Mouse (Mus musculus) heart, postnatal 10 days (tissue): ENCODE data around the gene Chchd4. TPM values are rescaled to one million over a fixed set of nuclear protein-coding genes. Genes with fewer than 3 reads are reported as not detected.

ENCODE experiments used
- DNase-seq, 2 experiments: peaks; one replicate each; pipeline ENCODE4 v3.0.0; 2021
- intact Hi-C: fragments of 180-260 bp; cut with DNase I; formaldehyde crosslinking; loops from one replicate; pipeline ENCODE4 v1.15.1; 2025
- total RNA-seq, 2 experiments: library from RNA; stranded (reverse); gene quantifications; 2 replicates each; pipeline ENCODE4 v1.2.3; 2021

Gene Chchd4
- total RNA-seq, result 10 to 100 TPM; 16.9 to 17.4 TPM

DNA sequence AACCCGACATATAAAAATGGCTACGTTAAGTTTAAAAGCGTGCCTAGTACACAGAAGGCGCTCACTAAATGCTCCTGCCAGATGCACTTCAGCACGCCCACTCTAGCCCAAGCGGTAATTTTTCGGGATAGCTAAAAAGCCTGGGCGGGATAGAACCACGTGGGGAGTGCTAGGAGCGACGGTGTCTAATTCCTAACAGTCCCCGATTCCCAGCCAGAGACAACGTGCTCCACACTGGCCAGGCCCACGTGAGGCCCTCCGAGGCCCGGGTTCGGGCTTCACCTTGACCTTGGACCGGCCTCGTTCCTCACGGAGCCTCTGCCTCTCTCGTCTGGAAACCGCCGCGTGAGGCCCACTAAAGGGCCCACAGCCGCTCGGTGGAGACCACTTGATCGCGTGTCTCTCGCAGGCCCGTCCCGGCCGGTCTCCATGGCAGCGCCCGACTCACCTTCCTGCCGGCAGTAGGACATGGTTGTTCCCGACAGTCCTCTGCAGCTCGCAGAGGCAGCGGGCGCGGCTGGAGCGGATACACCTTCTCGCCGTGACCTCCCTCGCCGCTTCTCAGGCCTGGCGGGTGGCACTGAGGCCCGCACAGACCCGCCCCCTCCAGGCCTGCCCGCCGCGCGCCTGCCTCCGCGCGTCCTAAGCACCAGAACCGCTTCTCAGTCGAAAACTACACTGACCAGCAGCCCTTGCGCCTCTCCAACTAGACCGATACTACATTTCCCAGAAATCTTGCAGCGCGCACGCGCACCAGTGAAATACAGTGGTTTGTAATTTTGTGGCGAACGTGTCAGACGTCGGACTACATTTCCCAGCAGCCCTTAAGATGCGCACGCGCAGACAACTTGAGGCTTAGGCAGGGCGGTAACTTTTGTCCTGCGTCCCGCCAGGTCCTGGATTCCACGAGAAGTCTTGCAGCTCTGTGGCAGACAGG, at the start of gene Chchd4, which contains the start of gene Tmem43:
Gene Chchd4, minus strand, starts transcription at position 679 of the 937 bp plus-strand sequence.
Gene Tmem43, plus strand, starts transcription at position 836 of the 937 bp plus-strand sequence.
- intact Hi-C loops, result no loop called here
- DNase-seq, result peak; percentile 100

DNA sequence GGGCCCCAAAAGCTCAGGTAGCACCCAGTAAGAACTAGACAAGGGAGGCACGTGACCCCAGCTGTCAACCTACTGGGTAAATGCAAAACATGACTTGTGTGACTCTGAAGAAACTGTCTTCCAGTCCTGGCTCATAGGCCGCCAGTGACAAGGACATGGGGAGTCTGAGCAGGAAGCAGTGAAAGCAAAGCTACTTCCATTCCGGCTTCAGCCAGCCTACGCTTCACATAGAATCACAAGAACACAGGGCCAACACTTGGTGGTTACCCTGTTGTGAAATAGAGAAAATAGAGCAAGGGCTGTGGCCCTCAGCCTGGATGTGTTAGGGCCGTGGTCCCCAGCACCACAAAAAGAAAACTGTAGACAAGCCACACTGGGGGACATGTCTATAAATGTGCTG, 49.5 kb upstream of the Chchd4 start:
- DNase-seq, result no peak
- intact Hi-C loops, result no loop called here

DNA sequence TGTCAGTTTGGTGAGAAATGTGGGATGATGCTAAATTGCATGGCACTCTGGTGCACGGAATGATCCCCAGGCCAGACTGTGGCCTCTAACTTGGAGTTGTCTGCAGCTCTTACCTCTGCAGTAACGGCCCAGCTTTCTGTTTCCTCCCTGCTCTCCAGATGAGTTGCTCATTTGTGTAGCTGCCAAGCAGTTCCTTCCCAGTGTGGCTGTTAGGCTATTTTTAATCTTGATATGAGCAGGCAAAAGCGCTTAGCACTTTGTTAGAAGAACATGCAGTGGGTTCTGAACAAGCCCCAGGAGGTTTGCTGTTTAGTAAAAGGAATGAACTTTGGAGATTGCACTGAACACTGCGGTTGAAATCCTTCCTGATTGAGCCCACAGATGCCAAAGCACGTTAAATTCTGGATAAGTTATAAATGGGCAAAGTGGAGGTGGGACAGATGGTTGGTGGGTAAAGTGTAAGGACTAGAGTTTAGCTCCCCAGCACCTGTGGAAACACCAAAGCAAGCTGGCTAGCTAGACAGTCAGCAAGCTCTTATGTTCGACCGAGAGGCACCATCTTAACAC, 45.2 kb upstream of the Chchd4 start:
- intact Hi-C loops, result loop anchor here (10.0 kb wide), 1 partner anchor 566 kb away; no protein-coding TSS in a partner anchor
- DNase-seq, result peak in 1 of 2 experiments; percentile 31

DNA sequence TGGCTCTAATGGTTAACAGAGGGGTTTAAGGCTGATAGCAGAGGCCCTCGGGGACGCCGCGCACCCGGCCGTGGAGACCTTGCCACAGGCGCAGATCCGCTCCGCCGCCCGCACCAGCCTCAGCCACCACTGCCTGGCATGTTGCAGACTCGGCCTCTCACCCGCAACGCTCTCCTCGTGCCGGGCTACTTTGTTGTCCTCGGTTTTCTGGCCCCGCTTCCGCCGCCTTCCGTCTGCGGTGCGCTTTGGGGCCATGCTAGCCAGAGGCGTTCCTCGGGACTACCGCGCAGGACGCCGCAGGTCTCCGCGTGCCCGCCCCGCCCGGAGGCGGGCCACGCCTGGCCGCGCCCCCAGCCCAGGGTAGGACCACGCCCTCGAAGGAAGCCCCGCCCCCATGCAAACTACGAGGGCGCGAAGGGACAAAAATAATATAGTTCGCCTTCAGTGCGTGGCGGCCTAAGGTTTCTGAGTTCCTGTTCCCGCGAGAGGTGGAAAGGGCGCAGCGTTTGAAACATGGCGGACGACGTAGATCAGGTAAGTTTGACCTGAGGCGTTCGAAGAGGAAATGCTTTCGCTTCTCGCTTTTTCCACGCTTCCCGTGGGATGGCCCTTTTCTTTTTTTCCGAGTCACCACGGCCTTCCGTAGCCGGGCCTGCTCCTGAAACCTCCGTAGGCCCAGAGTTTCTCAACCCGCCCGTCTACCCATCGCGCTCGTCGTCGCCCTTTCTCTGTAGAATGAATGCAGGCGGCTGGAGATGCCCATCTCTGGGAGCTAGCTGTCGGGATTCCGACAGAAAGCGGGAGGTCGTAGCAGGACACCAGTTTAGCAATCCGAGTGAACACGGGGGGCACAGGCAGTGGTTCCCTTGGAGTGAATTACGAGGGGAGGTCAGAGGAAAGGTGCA, 42.5 kb upstream of the Chchd4 start, which contains the start of the genes Xpc and Lsm3:
Gene Xpc, minus strand, starts transcription at position 344 of the 905 bp plus-strand sequence.
Gene Lsm3, plus strand, starts transcription at position 384 of the 905 bp plus-strand sequence.
- peak; percentile 99 to 100 for DNase-seq
- intact Hi-C loops, result loop anchor here (10.0 kb wide), 1 partner anchor 569 kb away; no protein-coding TSS in a partner anchor

DNA sequence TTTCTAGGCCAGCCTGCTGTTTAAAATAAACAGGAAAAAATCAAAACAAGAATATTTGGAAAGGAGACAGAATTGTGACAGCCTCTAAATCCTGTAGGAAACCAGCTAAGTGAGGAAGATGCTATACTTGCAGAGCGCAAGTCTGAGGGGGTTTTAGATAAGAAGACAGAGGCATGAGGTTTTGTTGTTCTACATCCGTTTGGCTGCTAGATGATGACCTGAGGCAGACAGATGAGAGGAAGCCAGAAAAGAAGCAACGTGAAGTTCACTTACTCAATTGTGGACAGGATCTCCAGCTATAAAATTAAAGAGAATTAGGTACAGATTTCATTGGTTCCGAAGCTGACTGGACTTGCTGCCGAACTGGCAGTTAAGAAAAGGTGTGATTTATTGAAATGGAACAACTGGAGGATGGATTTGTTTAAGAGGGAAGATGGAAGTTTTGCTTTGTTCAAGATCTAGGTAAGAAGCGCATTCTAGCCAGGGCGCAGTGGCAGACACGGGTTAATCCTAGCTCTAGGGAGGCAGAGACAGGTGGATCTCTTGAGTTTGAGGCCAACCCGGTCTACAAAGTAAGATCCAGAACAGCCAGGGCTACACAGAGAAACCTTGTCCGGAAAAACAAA, 41.5 kb upstream of the Chchd4 start:
- intact Hi-C loops, result loop anchor here (10.0 kb wide), 1 partner anchor 570 kb away; no protein-coding TSS in a partner anchor
- DNase-seq, result no peak

DNA sequence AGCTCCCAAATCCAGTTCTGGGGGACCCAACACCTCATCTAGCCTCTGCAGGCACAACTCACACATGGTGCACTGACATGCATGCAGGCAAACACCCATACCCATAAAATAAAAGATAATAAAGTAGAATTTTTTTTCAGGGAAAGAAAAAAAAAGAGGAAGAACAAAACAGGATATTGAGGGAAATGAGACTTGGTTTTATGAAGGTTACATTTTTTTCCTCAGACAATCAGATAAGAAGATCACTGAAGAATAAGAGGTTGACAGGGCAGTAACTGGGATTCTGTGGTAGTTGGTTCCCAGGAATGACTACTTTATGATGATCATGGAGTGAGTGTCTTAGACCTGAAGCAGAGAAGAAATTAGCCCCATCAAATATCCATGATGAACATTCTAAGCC, 40.8 kb upstream of the Chchd4 start:
- intact Hi-C loops, result loop anchor here (10.0 kb wide), 1 partner anchor 571 kb away; no protein-coding TSS in a partner anchor
- no peak for DNase-seq

DNA sequence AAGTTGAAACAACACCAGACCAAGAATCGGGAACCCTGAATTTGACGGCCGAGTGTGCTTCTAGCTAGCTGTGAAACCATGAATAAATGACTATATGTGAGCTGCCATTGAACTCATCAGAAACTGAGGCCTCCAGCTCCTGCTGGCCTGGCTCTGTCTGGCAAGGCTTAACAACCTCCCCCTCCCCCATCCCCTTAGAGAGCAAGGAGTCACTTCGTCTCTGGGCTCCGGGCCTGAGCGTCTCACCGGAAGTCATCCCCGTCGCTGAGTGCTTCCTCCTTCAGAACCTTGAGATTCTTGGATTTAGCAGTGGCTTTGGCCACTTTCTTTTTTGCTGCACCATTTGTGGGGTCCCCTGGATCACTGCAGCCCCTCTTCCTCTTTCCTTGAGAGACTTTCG, 36.9 kb upstream of the Chchd4 start:
- intact Hi-C loops, result loop anchor here (10.0 kb wide), 1 partner anchor 575 kb away; no protein-coding TSS in a partner anchor
- DNase-seq, result no peak

DNA sequence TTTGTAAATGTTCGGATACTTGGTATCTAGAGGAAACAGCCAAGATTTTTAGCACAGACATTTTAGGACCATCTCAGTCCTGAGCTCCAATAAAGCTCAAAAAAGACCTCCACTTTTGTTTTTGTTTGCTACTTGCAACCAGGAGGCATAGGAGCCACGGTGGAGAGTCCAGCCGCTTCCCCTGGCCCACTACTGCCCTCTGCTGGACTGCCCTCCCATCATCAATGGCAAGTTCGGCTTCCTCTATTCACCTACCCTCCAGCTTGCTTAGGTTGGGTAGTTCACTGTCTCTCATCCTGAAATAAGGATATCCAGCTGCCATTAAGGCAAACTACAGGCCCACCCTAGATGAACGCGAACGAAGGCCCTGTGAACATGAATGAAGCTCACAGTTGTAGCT, 36.0 kb upstream of the Chchd4 start:
- peak; percentile 77 to 90 for DNase-seq

DNA sequence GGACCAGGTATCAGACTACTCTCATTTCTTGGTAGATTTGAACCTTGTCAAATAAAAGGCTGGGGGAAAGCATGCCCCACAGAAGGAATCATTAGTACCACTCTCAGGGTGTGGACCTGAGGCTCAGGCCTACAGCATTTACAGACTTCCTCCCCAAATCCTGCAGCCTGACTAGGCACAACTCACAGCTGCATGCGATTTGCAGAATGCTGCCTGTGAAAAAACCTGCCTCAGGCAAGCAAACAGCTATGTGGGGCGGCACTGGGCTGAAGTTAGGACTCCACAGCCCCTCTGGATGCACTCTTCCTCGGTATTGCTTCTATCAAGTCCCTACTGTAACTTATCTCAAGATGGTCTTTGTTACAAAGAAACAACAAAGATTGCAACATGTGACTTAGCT, 34.7 kb upstream of the Chchd4 start:
- intact Hi-C loops, result loop anchor here (2.0 kb wide), 1 partner anchor 221 kb away; no protein-coding TSS in a partner anchor
- DNase-seq, result no peak

More for the DNA sequence above, 36.0 kb upstream of the Chchd4 start:
- intact Hi-C loops, result loop anchor here (2.0 kb wide), 1 partner anchor 223 kb away; no protein-coding TSS in a partner anchor

DNA sequence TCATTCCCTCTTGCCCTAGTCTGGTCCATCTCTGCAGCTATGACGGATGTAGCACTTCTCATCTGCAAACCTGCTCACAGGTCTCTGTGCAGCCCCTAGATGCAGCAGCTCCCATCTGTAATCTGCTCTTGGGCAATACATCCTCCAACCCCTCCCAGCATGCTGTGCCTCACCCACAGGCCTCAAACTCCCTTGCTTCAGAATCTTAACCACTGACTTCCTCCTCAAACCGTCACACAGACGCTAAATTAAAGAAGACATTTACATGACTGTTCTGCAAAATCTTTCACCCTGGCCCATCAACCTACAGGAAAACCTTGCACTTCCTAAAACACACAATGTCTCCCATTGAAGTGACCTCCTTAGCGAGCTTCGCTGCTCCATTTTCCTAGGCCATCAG, 32.7 kb upstream of the Chchd4 start:
- intact Hi-C loops, result no loop called here
- no peak for DNase-seq

DNA sequence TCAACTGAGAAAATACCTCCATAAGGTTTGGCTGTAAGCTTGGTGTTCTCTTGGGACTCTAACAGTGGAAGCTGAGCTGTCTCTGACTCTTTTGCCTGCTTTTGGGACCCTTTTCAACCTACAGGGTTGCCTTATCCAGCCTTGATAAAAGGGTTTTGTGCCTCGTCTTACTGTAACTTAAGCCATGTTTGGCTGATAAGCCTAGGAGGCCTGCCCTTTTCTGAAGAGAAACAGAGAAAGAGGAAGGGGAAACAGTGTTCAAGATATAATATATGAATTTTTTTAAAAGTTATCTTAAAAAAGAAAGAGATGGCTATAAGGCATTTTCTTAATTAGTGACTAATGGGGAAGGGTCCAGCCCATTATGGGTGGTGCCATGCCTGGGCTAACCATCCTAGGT, 30.0 kb upstream of the Chchd4 start:
- no peak for DNase-seq

DNA sequence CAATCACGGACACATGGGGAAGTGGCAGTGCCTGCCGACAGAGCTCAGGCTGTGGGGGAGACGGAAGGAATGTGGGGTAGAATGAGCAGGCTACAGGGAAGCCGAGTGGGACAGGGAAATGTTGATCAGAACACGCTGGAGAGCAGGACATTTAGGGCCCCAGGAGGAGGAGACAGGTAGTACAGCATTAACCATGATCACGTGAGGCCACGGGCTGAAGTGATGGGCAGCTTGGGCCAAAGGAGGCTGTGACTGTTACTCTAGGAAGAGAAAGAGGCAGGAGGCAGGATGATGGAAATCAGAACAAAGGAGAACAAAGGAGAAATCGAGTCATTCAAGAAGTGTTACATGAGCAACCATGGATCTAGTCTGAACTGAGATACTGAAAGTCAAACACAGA, 21.2 kb upstream of the Chchd4 start:
- intact Hi-C loops, result no loop called here

More for the DNA sequence above, 30.0 kb upstream of the Chchd4 start:
- intact Hi-C loops, result no loop called here

DNA sequence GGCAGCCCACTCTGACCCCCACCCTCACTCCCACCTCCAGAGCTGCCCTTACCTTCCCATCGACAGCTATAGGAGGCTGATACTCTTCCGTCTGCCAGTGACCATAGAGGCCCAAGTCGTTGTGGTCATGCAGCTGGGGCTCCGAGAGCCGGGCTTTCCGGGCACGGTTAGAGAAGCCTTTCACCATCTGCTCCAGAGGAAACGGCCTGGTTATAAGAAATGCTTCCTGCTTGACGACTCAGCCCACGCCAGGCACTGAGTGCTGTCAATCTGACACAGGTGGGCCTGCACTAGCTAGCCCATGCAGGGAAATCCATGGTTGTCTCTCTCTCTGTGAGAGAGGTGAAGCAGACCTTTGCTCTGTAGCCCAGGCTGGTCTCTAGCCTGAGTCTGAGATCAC, 19.7 kb upstream of the Chchd4 start:
- no peak for DNase-seq
- intact Hi-C loops, result no loop called here

More for the DNA sequence above, 21.2 kb upstream of the Chchd4 start:
- DNase-seq, result no peak

DNA sequence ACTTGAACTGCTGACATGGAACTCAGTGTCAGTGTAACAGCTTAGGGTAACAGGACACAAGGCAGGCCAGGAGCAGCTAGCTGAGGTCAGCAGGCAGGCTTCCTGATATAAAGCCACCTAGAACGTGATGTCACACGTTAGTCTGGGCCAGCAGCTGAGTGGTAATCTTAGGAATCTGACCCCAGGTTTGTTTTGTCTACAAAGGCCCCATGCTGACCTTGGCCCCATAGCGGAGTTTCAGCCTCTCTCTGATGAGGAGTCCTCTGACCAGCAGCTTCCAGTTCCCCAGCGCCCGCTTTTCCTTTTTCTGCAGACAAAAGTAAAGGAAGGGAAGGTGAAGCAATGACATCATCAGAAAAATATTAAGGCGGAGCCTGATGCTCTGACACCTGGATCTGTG, 17.7 kb upstream of the Chchd4 start:
- intact Hi-C loops, result no loop called here
- DNase-seq, result no peak

DNA sequence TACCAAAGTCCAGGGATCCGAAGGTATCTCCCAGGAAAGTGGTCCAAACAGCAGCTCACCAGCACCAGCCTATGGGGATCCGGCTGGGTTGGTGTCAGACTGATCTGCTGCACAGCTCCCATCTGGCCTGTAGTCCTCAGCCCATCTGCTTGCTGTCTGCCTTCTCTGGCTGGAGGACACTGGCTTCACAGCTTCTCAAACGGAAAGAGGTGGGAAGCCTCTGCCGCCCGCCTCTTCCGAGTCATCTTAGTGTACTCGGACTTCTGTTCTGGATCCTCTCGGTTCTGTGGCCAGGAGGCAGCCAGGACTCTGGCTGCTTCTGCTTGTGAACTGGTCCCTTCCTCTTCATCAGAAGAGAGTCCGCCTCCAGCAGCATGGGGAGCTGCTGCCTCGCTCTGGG, 16.5 kb upstream of the Chchd4 start:
- DNase-seq, result peak; percentile 31 to 42
- intact Hi-C loops, result no loop called here

DNA sequence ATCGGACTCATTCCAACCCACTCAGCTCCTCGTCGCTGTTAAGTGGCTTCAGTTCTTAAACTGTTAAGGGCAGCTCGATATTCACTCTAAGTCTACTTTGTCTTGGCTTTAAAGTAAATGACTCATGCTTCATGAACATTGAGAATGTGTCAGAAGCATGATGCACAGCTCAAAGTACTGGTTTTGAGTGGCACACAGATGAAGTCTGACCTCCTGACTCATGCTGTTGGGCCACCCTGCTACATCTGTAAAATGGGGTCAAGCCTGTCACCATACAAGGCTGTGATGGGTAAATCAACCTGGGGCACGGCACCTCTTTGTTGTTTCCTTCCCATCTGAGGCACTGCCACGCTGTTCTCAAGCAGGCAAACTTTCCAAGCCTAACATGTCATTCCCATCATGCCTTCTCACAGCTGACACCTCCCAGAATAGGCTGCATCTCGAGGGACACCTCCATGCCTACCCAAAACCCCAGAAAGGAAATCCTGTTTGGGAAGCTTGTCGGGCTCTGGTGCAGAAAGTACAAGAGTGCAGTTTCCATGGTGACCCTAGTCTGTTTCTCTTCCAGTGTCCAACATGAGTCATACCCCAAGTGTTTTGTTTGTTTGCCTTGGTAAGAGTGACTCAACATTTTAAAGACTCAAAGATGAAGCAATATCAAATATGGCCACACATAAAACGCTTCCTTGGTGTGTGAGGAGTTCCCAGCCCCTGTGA, 15.3 kb upstream of the Chchd4 start:
- DNase-seq, result peak; percentile 59 to 61
- intact Hi-C loops, result no loop called here

DNA sequence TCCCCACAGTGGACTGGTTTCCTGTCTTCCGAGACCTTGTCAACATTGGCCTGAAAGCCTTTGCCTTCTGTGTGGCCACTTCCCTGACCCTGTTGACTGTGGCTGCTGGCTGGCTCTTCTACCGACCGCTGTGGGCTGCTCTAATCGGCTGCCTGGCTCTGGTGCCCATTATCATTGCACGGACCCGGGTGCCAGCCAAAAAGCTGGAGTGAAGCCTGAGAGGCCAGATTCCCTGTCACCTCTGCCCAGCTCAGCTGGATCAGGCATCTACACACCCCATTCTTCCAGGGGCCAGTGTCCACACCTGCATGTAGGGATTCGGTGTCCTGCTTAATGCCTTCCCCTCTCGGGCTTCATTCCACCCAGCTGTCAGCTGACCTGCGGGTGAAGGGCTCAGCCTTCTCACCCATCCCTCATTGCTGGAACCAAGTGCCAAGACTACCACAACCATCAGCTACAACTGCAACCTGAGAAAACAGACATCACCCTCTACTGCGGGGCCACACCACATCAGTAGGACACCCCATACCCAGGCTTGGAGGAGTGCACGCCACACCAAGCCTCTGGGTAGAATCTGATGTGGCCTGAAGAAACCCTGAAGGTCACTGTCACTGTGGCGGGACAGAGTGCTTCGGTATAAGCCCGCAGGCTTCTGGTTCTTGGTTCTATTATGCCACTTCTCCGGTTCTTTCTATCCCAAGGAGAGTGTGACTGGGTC, 13.5 kb upstream of the Chchd4 start:
- DNase-seq, result peak in 1 of 2 experiments; percentile 42
- intact Hi-C loops, result no loop called here

DNA sequence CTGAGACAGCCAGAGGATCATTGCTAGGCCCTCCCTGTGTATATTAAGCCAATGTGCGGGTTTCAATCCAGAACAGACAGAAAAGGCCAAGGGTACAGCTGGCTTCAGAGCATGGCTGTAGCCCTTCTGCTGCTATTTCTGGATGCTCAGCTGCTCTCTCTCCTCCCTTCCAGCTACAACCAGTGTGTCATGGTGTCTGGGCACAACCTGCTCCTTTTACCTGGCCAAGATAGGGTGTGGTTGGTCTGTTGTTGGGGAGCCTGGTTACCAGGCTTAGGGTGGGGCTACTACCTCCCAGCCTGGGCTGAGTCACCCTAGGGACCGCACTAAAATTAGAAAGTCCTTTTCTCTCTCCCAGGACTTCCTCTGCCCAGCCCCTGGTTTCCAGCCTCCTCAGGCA, 10.0 kb upstream of the Chchd4 start:
- DNase-seq, result peak in 1 of 2 experiments; percentile 41
- intact Hi-C loops, result no loop called here
